7 mouse cellular contexts compared by ENCODE assay signal in the genomic region with DNA sequence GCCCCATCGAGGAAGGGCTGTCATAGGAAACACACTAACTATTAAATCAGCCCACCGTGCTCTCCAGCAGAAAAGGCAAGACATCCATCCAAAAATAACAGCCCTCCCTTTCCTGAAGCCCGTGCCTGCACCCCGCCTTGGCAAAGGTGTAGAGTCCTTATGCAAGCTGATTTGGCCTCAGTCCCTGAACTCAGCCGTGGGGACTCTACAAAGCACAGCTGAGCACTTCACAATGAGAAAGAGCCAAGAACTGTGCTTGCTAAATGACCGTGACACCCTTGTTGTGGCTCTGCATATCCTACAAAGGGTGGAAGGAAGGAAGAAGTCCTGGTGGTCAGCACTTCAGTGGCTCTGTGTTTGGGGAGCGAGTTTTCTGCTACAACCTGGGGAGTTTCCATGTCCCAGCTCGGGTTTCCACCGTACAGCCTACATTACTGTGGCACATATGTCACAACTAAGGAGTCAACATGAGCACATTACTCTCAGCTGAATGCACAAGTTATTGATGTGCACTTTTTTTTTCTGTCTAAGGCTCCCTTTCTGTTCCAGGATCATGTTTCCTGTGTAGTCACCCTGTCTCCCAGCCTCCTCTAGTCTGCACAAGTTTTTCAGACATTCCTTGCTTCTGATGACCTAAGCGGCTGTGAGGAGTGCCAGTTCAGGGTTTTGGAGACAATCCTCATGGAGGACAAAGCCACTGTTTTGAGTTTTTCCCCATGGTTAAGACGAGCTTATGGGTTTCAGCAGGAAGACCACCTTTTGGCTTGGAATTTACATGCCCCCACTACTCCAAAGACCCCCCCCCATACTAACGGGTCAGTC.
A peak's percentile ranks its signal among the peaks of the same experiment; 100 is the strongest.
DNase-seq lines count a peak whose midpoint lies in the region; ATAC-seq and TF ChIP-seq lines count a peak whose summit lies in the region.

No protein-coding gene starts in this region.

- in situ Hi-C loops in CH12.LX (cut with MboI; ENCODE audit: low pct_ligation_motif_present, low pct_unique_long_range_greater_than_20kb, low sequenced_read_pairs), result no loop called here

- DNase-seq in CH12.LX (ENCODE audit: extremely low read depth), result no peak
- DNase-seq in adrenal gland, postnatal 10 days, result peak; percentile 83
- DNase-seq in MN1 (ENCODE audit: low spot score), result no peak

- WGBS in heart, embryonic 12.5 days, result 30% methylated on average over 12 of the region's 12 CpGs
- WGBS in kidney, embryonic 16.5 days, result 10% methylated on average over 12 of the region's 12 CpGs
- WGBS in midbrain, embryonic 15.5 days, result 36% methylated on average over 12 of the region's 12 CpGs

- peaks cover 15 to 75% of the 10 kb centered on the region in 2 experiments for H3K36me3 ChIP-seq in CH12.LX (replicated peaks in 1 of 2; ENCODE audit: control insufficient read depth in 1 of 2, insufficient read depth in 1 of 2, low read length in 1 of 2)
- peaks cover 21% of the 10 kb centered on the region for H3K36me3 ChIP-seq in heart, embryonic 12.5 days
- peaks cover 4% of the 10 kb centered on the region for H3K36me3 ChIP-seq in kidney, embryonic 16.5 days (ENCODE audit: insufficient read depth, low read length)
- no peaks in the 10 kb centered on the region for H3K36me3 ChIP-seq in midbrain, embryonic 15.5 days (replicated peaks)

- peaks cover 20 to 70% of the 10 kb centered on the region in 2 experiments for H3K4me1 ChIP-seq in CH12.LX (ENCODE audit: control insufficient read depth in 1 of 2, insufficient read depth in 2 of 2)
- H3K4me1 ChIP-seq in embryonic fibroblast, embryonic 13.5 days (ENCODE audit: control insufficient read depth, insufficient read depth, low read length), result peaks cover 17% of the 10 kb centered on the region
- peaks cover 65% of the 10 kb centered on the region for H3K4me1 ChIP-seq in heart, embryonic 12.5 days (replicated peaks)
- H3K4me1 ChIP-seq in kidney, embryonic 16.5 days (ENCODE audit: insufficient read depth, low read length), result peaks cover 34% of the 10 kb centered on the region
- H3K4me1 ChIP-seq in midbrain, embryonic 15.5 days, result peaks cover 81% of the 10 kb centered on the region

- ATAC-seq in heart, embryonic 12.5 days (ENCODE audit: insufficient number of reproducible peaks, low FRiP score), result peak; percentile 43
- ATAC-seq in kidney, embryonic 16.5 days (ENCODE audit: low FRiP score, low TSS enrichment), result peak; percentile 77
- no peak for ATAC-seq in midbrain, embryonic 15.5 days (replicated peaks)

- no peak for TF ChIP-seq RAD21 in CH12.LX (IDR thresholded peaks at IDR 0.05; ENCODE audit: low read depth, low read length)

- no peaks in the 10 kb centered on the region for H3K9me3 ChIP-seq in CH12.LX (replicated peaks; ENCODE audit: low read length)
- H3K9me3 ChIP-seq in heart, embryonic 12.5 days (replicated peaks), result no peaks in the 10 kb centered on the region
- no peaks in the 10 kb centered on the region for H3K9me3 ChIP-seq in kidney, embryonic 16.5 days (ENCODE audit: low read length)
- H3K9me3 ChIP-seq in midbrain, embryonic 15.5 days, result no peaks in the 10 kb centered on the region

- TF ChIP-seq CTCF in CH12.LX (conservative IDR thresholded peaks at IDR 0.05 in 1 of 2, IDR thresholded peaks at IDR 0.05 in 1 of 2; ENCODE audit: low read depth in 2 of 2, low read length in 2 of 2), result no peak
- no peak for TF ChIP-seq CTCF in embryonic fibroblast, embryonic 13.5 days (IDR thresholded peaks at IDR 0.05; ENCODE audit: borderline replicate concordance, insufficient read depth, low read length)

- no peak for TF ChIP-seq EP300 in CH12.LX (IDR thresholded peaks at IDR 0.05; ENCODE audit: low read length)

- no peak overlapping the region for H3K4me2 ChIP-seq in CH12.LX (ENCODE audit: insufficient read depth, low read depth, poor library complexity, severe bottlenecking)
- peak overlapping the region; percentile 32 for H3K4me2 ChIP-seq in heart, embryonic 12.5 days
- H3K4me2 ChIP-seq in kidney, embryonic 16.5 days (replicated peaks; ENCODE audit: low read depth, low read length), result peak overlapping the region; percentile 5; the same call in 1 of the 2 replicates
- no peak overlapping the region for H3K4me2 ChIP-seq in midbrain, embryonic 15.5 days

- no peak for TF ChIP-seq POLR2A in CH12.LX (IDR thresholded peaks at IDR 0.05; ENCODE audit: low read depth, low read length)
- no peak for TF ChIP-seq POLR2A in embryonic fibroblast, embryonic 13.5 days (IDR thresholded peaks at IDR 0.05; ENCODE audit: low read depth, low read length)

- H3K4me3 ChIP-seq in CH12.LX (replicated peaks in 1 of 3; ENCODE audit: low read depth in 2 of 3, low read length in 2 of 3, poor library complexity in 1 of 3), result no peak overlapping the region
- no peak overlapping the region for H3K4me3 ChIP-seq in embryonic fibroblast, embryonic 13.5 days (ENCODE audit: insufficient read depth, low read length)
- no peak overlapping the region for H3K4me3 ChIP-seq in heart, embryonic 12.5 days
- no peak overlapping the region for H3K4me3 ChIP-seq in kidney, embryonic 16.5 days (ENCODE audit: low read length)
- H3K4me3 ChIP-seq in midbrain, embryonic 15.5 days, result no peak overlapping the region

- dilution Hi-C loops in CH12.LX (cut with MboI; ENCODE audit: extremely low pct_ligation_motif_present, extremely low pct_unique_long_range_greater_than_20kb, low sequenced_read_pairs), result no loop called here

- no peaks in the 10 kb centered on the region for H3K79me2 ChIP-seq in CH12.LX (replicated peaks; ENCODE audit: control insufficient read depth, extremely low read depth, insufficient read depth, poor library complexity, severe bottlenecking)

- no peaks in the 10 kb centered on the region for H3K27me3 ChIP-seq in CH12.LX (replicated peaks)
- H3K27me3 ChIP-seq in heart, embryonic 12.5 days (replicated peaks), result no peaks in the 10 kb centered on the region
- no peaks in the 10 kb centered on the region for H3K27me3 ChIP-seq in kidney, embryonic 16.5 days (ENCODE audit: insufficient read depth, low read length)
- no peaks in the 10 kb centered on the region for H3K27me3 ChIP-seq in midbrain, embryonic 15.5 days (replicated peaks)

- H3K9ac ChIP-seq in CH12.LX (ENCODE audit: insufficient read depth, low read depth), result no peak overlapping the region
- 0 out of 2 replicates have a peak overlapping the region, but pooled peaks have one; percentile 1 for H3K9ac ChIP-seq in heart, embryonic 12.5 days
- H3K9ac ChIP-seq in kidney, embryonic 16.5 days (replicated peaks; ENCODE audit: low read length), result no peak overlapping the region
- H3K9ac ChIP-seq in midbrain, embryonic 15.5 days, result no peak overlapping the region

- H3K27ac ChIP-seq in CH12.LX (ENCODE audit: insufficient read depth, low read depth), result no peak overlapping the region
- H3K27ac ChIP-seq in embryonic fibroblast, embryonic 13.5 days (ENCODE audit: insufficient read depth, low read length), result peak overlapping the region; percentile 99
- peak overlapping the region; percentile 83 for H3K27ac ChIP-seq in heart, embryonic 12.5 days (ENCODE audit: poor library complexity, severe bottlenecking)
- H3K27ac ChIP-seq in kidney, embryonic 16.5 days (ENCODE audit: low read length), result peak overlapping the region; percentile 64
- H3K27ac ChIP-seq in midbrain, embryonic 15.5 days, result peak overlapping the region; percentile 5

TF ChIP-seq in CH12.LX, 34 proteins besides CTCF, POLR2A, EP300 and RAD21:
- 0 out of 2 replicates have a peak, but pooled peaks have one; percentile 27 for TF ChIP-seq ZNF384 (IDR thresholded peaks at IDR 0.05; ENCODE audit: low read depth, low read length)
- TF ChIP-seq RCOR1 (conservative IDR thresholded peaks at IDR 0.05; ENCODE audit: low read depth, low read length), result no peak

Comparison
In these comparisons a context has a peak if more than half of its experiments do, and no peak if none do; other contexts are left out.
1. H3K4me2 ChIP-seq: peak in heart, embryonic 12.5 days (single experiment) and kidney, embryonic 16.5 days (single experiment); none in CH12.LX (single experiment) and midbrain, embryonic 15.5 days (single experiment).